Mouse (Mus musculus): ENCODE data around the gene Aco2.

Gene Aco2

GRCm38 (mm10) chr15:81950716-81951115, 78.6 kb downstream of the Aco2 start:
- WGBS, result 88% methylated on average over 5 of the region's 5 CpGs

- 68% methylated on average over 9 of the region's 9 CpGs for WGBS
Measured at GRCm38 (mm10) chr15:81951159-81951558, 79.0 kb downstream of the Aco2 start.

GRCm38 (mm10) chr15:81952310-81952709, 80.2 kb downstream of the Aco2 start:
- 71% methylated on average over 4 of the region's 4 CpGs for WGBS

GRCm38 (mm10) chr15:81954151-81954583, 82.1 kb downstream of the Aco2 start:
- 71% methylated on average over 9 of the region's 9 CpGs for WGBS

GRCm38 (mm10) chr15:81954716-81955115, 82.6 kb downstream of the Aco2 start:
- 93% methylated on average over 6 of the region's 6 CpGs for WGBS

GRCm38 (mm10) chr15:81955414-81955813, 83.3 kb downstream of the Aco2 start:
- 94% methylated on average over 15 of the region's 15 CpGs for WGBS

GRCm38 (mm10) chr15:81956457-81956856, 84.3 kb downstream of the Aco2 start:
- WGBS, result 25% methylated on average over 8 of the region's 8 CpGs

- WGBS, result 48% methylated on average over 11 of the region's 11 CpGs
Measured at GRCm38 (mm10) chr15:81957598-81957997, 85.5 kb downstream of the Aco2 start.

GRCm38 (mm10) chr15:81958906-81959305, 86.8 kb downstream of the Aco2 start:
- 55% methylated on average over 3 of the region's 3 CpGs for WGBS

- under 1% methylated on average over 77 of the region's 77 CpGs for WGBS
Measured at GRCm38 (mm10) chr15:81960171-81961077, 88.3 kb downstream of the Aco2 start, which contains the start of gene Pmm1. Gene Pmm1 (minus strand): TSS chr15:81960930.

GRCm38 (mm10) chr15:81961078-81961451, 89.0 kb downstream of the Aco2 start:
- WGBS, result 5% methylated on average over 8 of the region's 8 CpGs

- 71% methylated on average over 1 of the region's 1 CpGs for WGBS
Measured at GRCm38 (mm10) chr15:81964262-81964661, 92.2 kb downstream of the Aco2 start.

All from cerebral cortex, adult 2 months (tissue).